Mouse (Mus musculus) heart, adult 9 months (tissue): ENCODE measurements around the gene Zfp84.
A peak's percentile ranks its signal among the peaks of the same experiment; 100 is the strongest.

Experiments used
- DNase-seq, 2 experiments: peaks; one replicate each; pipeline ENCODE4 v3.0.0; 2022; ENCODE audit warnings: low spot score in 2 of 2

Gene Zfp84

DNA sequence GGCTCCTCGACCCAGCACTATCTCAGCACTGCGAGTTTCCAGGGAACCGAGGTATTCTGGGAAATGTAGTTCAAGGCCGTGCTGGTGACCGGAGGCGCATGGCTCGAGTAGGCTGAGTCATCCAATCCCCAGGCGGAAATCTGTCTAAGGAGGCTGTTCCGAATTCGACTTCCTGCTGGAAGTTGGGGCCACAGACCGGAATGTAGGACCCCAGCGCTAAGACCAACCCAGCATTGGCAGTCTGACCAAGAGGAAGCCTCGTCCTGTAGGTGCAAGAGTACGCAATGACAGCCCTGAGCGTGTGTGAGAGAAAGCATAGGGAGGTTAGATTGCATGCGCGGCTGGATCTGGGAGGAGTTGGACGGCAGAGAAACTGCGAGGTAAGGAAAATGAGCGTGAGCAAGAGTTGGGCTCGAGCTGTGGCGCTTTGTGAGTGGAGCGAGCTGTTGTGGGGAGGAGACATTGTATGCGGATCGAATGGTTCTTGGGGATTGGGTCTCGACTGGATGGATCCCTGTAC lies 47.6 kb downstream of the Zfp84 start, which contains the start of gene Zfp790:
Gene Zfp790, plus strand, starts transcription at position 205 of the 520 bp plus-strand sequence.
- DNase-seq, result peak; percentile 92 to 94

DNA sequence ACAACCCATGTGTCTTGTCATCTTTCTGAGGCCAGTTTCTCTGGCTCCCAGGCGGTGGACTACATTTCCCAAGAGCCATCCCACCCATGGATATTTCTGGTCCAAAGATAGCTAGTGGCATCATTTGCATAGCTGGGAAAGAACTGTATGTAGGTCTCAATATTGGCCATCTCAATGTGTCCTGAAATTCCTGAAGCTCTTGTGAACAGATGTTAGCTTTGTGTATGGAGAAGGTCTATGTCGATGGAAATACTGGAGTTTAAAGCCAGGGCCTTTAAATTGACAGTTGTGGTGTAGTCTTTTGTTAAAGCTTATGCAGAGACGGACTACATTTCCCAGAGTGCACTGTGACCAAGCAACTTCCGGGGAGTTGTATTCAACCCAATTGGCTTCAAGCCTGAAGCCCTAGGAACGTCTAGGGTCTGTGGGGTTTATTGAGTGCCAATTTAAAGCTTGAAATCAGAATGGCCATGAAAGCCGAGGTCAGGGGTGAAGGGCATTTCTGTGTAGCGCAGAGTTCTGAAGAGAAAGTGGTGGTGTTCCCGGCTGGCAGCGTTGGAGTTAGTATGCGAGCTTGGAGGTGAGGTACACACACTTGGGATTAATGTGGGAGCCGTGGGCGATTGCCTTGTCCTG lies 50.4 kb downstream of the Zfp84 start:
- DNase-seq, result peak; percentile 72 to 82

GRCm38 (mm10) chr7:29828001-29828400 lies 59.6 kb downstream of the Zfp84 start:
- DNase-seq, result no peak
